Comparison of ENCODE assay signal across 12 mouse cellular contexts in genomic region chr10:127845945-127846344, GRCm38 (mm10). TPM values are rescaled to one million over a fixed set of nuclear protein-coding genes. Genes with fewer than 3 reads are reported as not detected.
"Had no signal": no experiment of that assay in that cellular context is flagged by ENCODE, and none has a peak within 500 bp of the region (broad histone marks: within the 10 kb centered on the region; RNA-seq: fewer than 3 reads in every experiment).

No protein-coding gene starts in this region.

RNA-seq across cellular contexts. Expression of gene Rdh19, which starts 3.8 kb away (rescaled TPM):
- polyA plus RNA-seq: neural tube, embryonic 14.5 days; neural tube, embryonic 15.5 days; small intestine, adult 2 months; spleen, adult 2 months; stomach, embryonic 14.5 days; stomach, embryonic 15.5 days; stomach, embryonic 16.5 days; stomach, postnatal 0 days; testis, adult 2 months; thymus, adult 2 months; thymus, postnatal 0 days; urinary bladder, adult 2 months had no signal

RNA-seq across cellular contexts. Expression of gene Rdh16f2, which starts 20.3 kb away (rescaled TPM):
- polyA plus RNA-seq: neural tube, embryonic 14.5 days; neural tube, embryonic 15.5 days; stomach, embryonic 14.5 days; stomach, embryonic 15.5 days; stomach, postnatal 0 days; thymus, adult 2 months; urinary bladder, adult 2 months had no signal

RNA-seq across cellular contexts. Expression of gene Rdh7, which starts 42.7 kb away (rescaled TPM):
- polyA plus RNA-seq: neural tube, embryonic 14.5 days; neural tube, embryonic 15.5 days; stomach, embryonic 14.5 days; testis, adult 2 months; thymus, postnatal 0 days; urinary bladder, adult 2 months had no signal

RNA-seq across cellular contexts. Expression of gene Rdh16, which starts 45.0 kb away (rescaled TPM):
- polyA plus RNA-seq: neural tube, embryonic 14.5 days; stomach, embryonic 14.5 days; stomach, embryonic 15.5 days; stomach, embryonic 16.5 days; thymus, postnatal 0 days; urinary bladder, adult 2 months had no signal

RNA-seq across cellular contexts. Expression of gene Sdr9c7, which starts 52.4 kb away (rescaled TPM):
- polyA plus RNA-seq: neural tube, embryonic 14.5 days; neural tube, embryonic 15.5 days; small intestine, adult 2 months; stomach, embryonic 14.5 days had no signal
